Mouse (Mus musculus) liver, adult 2 months (tissue): ENCODE measurements around the gene Mto1.

Experiments
- CTCF ChIP-seq: fragments of 200-500 bp; IDR thresholded peaks from 2 replicates; pipeline ENCODE4 v1.5.1; 2011; ENCODE audit warnings: low read depth, low read length, control low read depth
- POLR2A ChIP-seq: fragments of 200-500 bp; IDR thresholded peaks from 2 replicates; pipeline ENCODE4 v1.6.1; 2011; ENCODE audit warnings: low read length, control low read depth; ENCODE audit not compliant: insufficient read depth; ENCODE audit errors: extremely low read depth

GRCm38 (mm10) chr9:78442237-78442578, 5.8 kb upstream of the Mto1 start:
- no peak for TF ChIP-seq CTCF
- TF ChIP-seq POLR2A, result no peak
